In the genomic region with DNA sequence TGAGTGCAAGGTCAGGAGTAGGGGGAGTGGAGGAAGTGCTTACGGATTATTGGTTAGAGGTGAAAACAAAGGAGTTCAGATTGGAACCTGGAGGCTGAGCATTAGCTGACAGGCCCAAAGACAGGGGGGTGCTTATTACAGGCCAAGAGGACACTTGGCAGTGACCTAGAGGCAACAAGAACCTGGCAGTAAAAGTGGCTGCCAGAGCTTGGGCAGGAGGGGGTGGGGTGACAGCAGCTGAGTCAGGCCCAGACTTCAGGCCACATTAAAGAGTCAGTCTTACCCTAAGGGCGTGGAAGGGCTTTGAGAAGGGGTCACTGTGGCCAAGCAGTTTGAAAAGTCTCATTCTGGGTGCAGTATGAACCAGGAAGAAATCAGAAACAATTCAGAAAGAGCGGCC, we compare ENCODE assay signal across 16 mouse cellular contexts. TPM values are rescaled to one million over a fixed set of nuclear protein-coding genes. Genes with fewer than 3 reads are reported as not detected.
DNase-seq lines count a peak whose midpoint lies in the region; ATAC-seq and TF ChIP-seq lines count a peak whose summit lies in the region.
"Had no signal": no experiment of that assay in that cellular context is flagged by ENCODE, and none has a peak within 500 bp of the region (broad histone marks: within the 10 kb centered on the region; RNA-seq: fewer than 3 reads in every experiment).

No protein-coding gene starts in this region.

- no peak for ATAC-seq in kidney, embryonic 15.5 days (replicated peaks; ENCODE audit: low FRiP score)
- ATAC-seq in kidney, postnatal 0 days (replicated peaks; ENCODE audit: low FRiP score, low read depth) = peak; percentile 43
- ATAC-seq: activated CD4-positive, CD25-positive, alpha-beta regulatory T cell, adult 4 months; CD4-positive, CD25-positive, alpha-beta regulatory T cell, adult 4 months; hindbrain, embryonic 16.5 days had no signal

- DNase-seq in gastrocnemius, adult 2 months = peak; percentile 58
- DNase-seq in gastrocnemius, postnatal 4 days (ENCODE audit: low spot score in 2 of 2) = no peak
- DNase-seq in kidney, adult 11 months = peak; percentile 79
- peak; percentile 72 for DNase-seq in Muller cell, postnatal 12 days (ENCODE audit: inconsistent ontology term)
- DNase-seq in kidney, postnatal 0 days (ENCODE audit: low spot score) = no peak
- no peak for DNase-seq in left cerebral cortex, adult 9 months (ENCODE audit: low spot score in 2 of 2)
- DNase-seq: cerebellum, adult 8-10 months; embryo, embryonic 11 days; lung, postnatal 10 days; right cerebral cortex, postnatal 14 days had no signal

- H3K36me3 ChIP-seq in kidney, embryonic 15.5 days = no peaks in the 10 kb centered on the region
- H3K36me3 ChIP-seq in kidney, postnatal 0 days (ENCODE audit: insufficient read depth, low read length) = no peaks in the 10 kb centered on the region
- H3K36me3 ChIP-seq: midbrain, embryonic 10.5 days had no signal

- no peak overlapping the region for H3K9ac ChIP-seq in kidney, embryonic 15.5 days
- H3K9ac ChIP-seq in kidney, postnatal 0 days (ENCODE audit: low read depth, low read length) = no peak overlapping the region

- H3K4me3 ChIP-seq in gastrocnemius, adult 2 months = no peak overlapping the region
- H3K4me3 ChIP-seq in kidney, embryonic 15.5 days (replicated peaks) = no peak overlapping the region
- no peak overlapping the region for H3K4me3 ChIP-seq in kidney, postnatal 0 days (replicated peaks; ENCODE audit: low read depth, low read length)
- H3K4me3 ChIP-seq: midbrain, embryonic 10.5 days had no signal

- intact Hi-C loops in gastrocnemius, adult 2 months (cut with DNase I) = no loop called here

- no peak overlapping the region for H3K4me2 ChIP-seq in kidney, embryonic 15.5 days
- no peak overlapping the region for H3K4me2 ChIP-seq in kidney, postnatal 0 days (ENCODE audit: low read length)
- H3K4me2 ChIP-seq: liver, embryonic 11.5 days had no signal

- H3K9me3 ChIP-seq in kidney, embryonic 15.5 days (replicated peaks) = no peaks in the 10 kb centered on the region
- no peaks in the 10 kb centered on the region for H3K9me3 ChIP-seq in kidney, postnatal 0 days (replicated peaks; ENCODE audit: low read length)
- H3K9me3 ChIP-seq: midbrain, embryonic 10.5 days had no signal

- H3K27me3 ChIP-seq in kidney, embryonic 15.5 days = peaks cover 5% of the 10 kb centered on the region
- H3K27me3 ChIP-seq in kidney, postnatal 0 days (ENCODE audit: insufficient read depth, low read length) = no peaks in the 10 kb centered on the region

- 46% methylated on average over 3 of the region's 3 CpGs for WGBS in kidney, embryonic 15.5 days
- WGBS in kidney, postnatal 0 days = 59% methylated on average over 3 of the region's 3 CpGs

- no peak for TF ChIP-seq CTCF in gastrocnemius, adult 2 months (IDR thresholded peaks at IDR 0.05)
- no peak for TF ChIP-seq CTCF in kidney, postnatal 0 days (IDR thresholded peaks at IDR 0.05; ENCODE audit: low read depth)

- no peaks in the 10 kb centered on the region for H3K4me1 ChIP-seq in kidney, embryonic 15.5 days
- no peaks in the 10 kb centered on the region for H3K4me1 ChIP-seq in kidney, postnatal 0 days (replicated peaks; ENCODE audit: insufficient read depth, low read length)

- H3K27ac ChIP-seq in gastrocnemius, adult 2 months = no peak overlapping the region
- no peak overlapping the region for H3K27ac ChIP-seq in kidney, embryonic 15.5 days
- H3K27ac ChIP-seq in kidney, postnatal 0 days = no peak overlapping the region
- H3K27ac ChIP-seq: midbrain, embryonic 10.5 days had no signal

RNA-seq across cellular contexts. Expression of gene Galnt3, which starts 7.1 kb away (rescaled TPM):
- under 1 TPM in 1 of 2 experiments, not detected in 1; 0.10 TPM for total RNA-seq in gastrocnemius, adult 2 months (2021)
- under 1 TPM; 0.17 to 0.52 TPM for total RNA-seq in gastrocnemius, postnatal 4 days (2021)
- 9.8 and 12.7 TPM in 2 replicates for polyA plus RNA-seq in kidney, embryonic 15.5 days (2015; fragmentation: Nextera tagmentation; extraction: Ambion mirVana)
- polyA plus RNA-seq in kidney, postnatal 0 days (2015; fragmentation: Nextera tagmentation; extraction: Ambion mirVana) = 15.3 and 17.3 TPM in 2 replicates

Comparison
In these comparisons a context has a peak if more than half of its experiments do, and no peak if none do; other contexts are left out.
1. DNase-seq: peak in gastrocnemius, adult 2 months (single experiment), kidney, adult 11 months (single experiment) and Muller cell, postnatal 12 days (single experiment); none in gastrocnemius, postnatal 4 days (0 of 2), kidney, postnatal 0 days (single experiment) and left cerebral cortex, adult 9 months (0 of 2).